Mouse (Mus musculus) ES-E14 (cell line): ENCODE results near the gene Fbxo8.

ENCODE experiments used
- CHD2 ChIP-seq: IDR thresholded peaks from 2 replicates; pipeline ENCODE4 v1.6.1; 2014; ENCODE audit warnings: mild to moderate bottlenecking, low read depth, low read length, inconsistent platforms
- HCFC1 ChIP-seq: IDR thresholded peaks from 2 replicates; pipeline ENCODE4 v1.6.1; 2012; ENCODE audit warnings: low read length, inconsistent platforms, borderline replicate concordance; ENCODE audit not compliant: insufficient read depth

DNA sequence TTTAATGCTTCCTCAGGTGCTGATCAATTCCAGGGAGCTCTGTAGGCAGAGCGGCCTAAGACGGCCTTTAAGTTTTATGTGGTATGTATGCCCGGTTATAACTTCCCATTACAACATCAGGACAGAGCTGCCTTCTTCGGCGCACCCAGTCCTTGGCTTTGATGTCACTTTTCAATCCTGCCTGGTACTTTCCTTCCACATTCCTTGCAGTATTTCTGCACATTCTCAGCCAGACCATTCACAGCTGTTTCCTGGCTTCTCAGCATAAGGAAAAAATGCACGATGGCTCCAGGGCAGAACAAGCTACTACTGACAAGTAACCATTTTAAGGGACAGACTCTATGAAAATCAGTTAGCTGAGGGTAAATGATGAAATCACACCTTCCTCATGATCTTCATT, 22.0 kb upstream of the Fbxo8 start:
- TF ChIP-seq CHD2 (no peak), HCFC1 (no peak)
